Mouse (Mus musculus): Measurements from ENCODE around the gene Oas1e. TPM values are rescaled to one million over a fixed set of nuclear protein-coding genes. Genes with fewer than 3 reads are reported as not detected.

The Oas1e gene
- polyA plus RNA-seq, 1 experiment = not detected

DNA sequence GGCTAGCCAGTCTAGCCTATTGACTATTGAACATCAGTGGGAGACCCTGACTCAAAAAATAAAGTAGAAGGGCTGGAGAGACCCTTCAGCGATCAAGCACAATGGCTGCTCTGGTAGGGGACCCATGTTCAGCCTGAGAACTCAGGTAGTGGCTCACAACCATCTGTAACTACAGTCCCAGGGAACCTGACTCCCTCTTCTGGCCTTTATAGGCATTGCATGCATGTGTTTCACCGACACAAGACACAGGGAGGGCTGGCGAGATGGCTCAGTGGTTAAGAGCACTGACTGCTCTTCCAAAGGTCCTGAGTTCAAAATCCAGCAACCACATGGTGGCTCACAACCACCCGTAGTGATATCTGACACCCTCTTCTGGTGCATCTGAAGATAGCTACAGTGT lies 53.2 kb downstream of the Oas1e start:
- no peak overlapping the region for H3K4me3 ChIP-seq (replicated peaks; ENCODE audit: insufficient read depth, low read depth, low read length)
- H3K4me1 ChIP-seq (ENCODE audit: control insufficient read depth, insufficient read depth, low read length) = no peaks in the 10 kb centered on the region
- DNase-seq = peak; percentile 20 to 26
- TF ChIP-seq CTCF (IDR thresholded peaks at IDR 0.05; ENCODE audit: borderline replicate concordance, insufficient read depth, low read depth, low read length) (peak; percentile 34; the same call in 1 of the 2 replicates), POLR2A (IDR thresholded peaks at IDR 0.05; ENCODE audit: borderline replicate concordance, insufficient read depth, low read length) (no peak)
- no peaks in the 10 kb centered on the region for H3K27me3 ChIP-seq (ENCODE audit: control insufficient read depth, insufficient read depth, low read length)
- no peak overlapping the region for H3K27ac ChIP-seq (ENCODE audit: insufficient read depth, low read length)
- 33% methylated on average over 4 of the region's 4 CpGs for WGBS

Other genes with a start within 250 kb of the Oas1e start
- gene Tpcn1, start 206.9 kb downstream of the Oas1e start, polyA plus RNA-seq (2012; rRNA removed) = 47.3 and 56.6 TPM in 2 replicates
- gene Iqcd, start 206.5 kb downstream of the Oas1e start, polyA plus RNA-seq (2012; rRNA removed) = 1.8 and 2.0 TPM in 2 replicates
- gene Rita1, start 182.9 kb downstream of the Oas1e start, polyA plus RNA-seq (2012; rRNA removed) = 43.7 and 47.3 TPM in 2 replicates
- gene Ddx54, start 182.8 kb downstream of the Oas1e start, polyA plus RNA-seq (2012; rRNA removed) = 24.1 and 25.4 TPM in 2 replicates
- 0.24 and 0.31 TPM in 2 replicates for gene Cfap73, start 161.3 kb downstream of the Oas1e start, polyA plus RNA-seq (2012; rRNA removed)
- 24.7 and 30.5 TPM in 2 replicates for gene Rasal1, start 146.7 kb downstream of the Oas1e start, polyA plus RNA-seq (2012; rRNA removed)
- gene Dtx1, start 83.6 kb downstream of the Oas1e start, polyA plus RNA-seq (2012; rRNA removed) = 123 and 127 TPM in 2 replicates
- 0.41 and 0.80 TPM in 2 replicates for gene Oas2, start 45.7 kb downstream of the Oas1e start, polyA plus RNA-seq (2012; rRNA removed)
- 0.08 TPM in 2 replicates for gene Oas3, start 17.9 kb downstream of the Oas1e start, polyA plus RNA-seq (2012; rRNA removed)
- 1.2 and 2.0 TPM in 2 replicates for gene Oas1c, start 17.0 kb upstream of the Oas1e start, polyA plus RNA-seq (2012; rRNA removed)
- not detected in 2 replicates for gene Oas1f, start 51.8 kb upstream of the Oas1e start, polyA plus RNA-seq (2012; rRNA removed)
- gene Oas1h, start 65.9 kb upstream of the Oas1e start, polyA plus RNA-seq (2012; rRNA removed) = not detected in 2 replicates
- gene Oas1g, start 92.1 kb upstream of the Oas1e start, polyA plus RNA-seq (2012; rRNA removed) = 0.35 and 0.47 TPM in 2 replicates
- 1.6 and 1.9 TPM in 2 replicates for gene Oas1a, start 112.0 kb upstream of the Oas1e start, polyA plus RNA-seq (2012; rRNA removed)
- not detected in 2 replicates for gene Oas1d, start 119.0 kb upstream of the Oas1e start, polyA plus RNA-seq (2012; rRNA removed)
- 277 and 287 TPM in 2 replicates for gene Rph3a, start 214.6 kb upstream of the Oas1e start, polyA plus RNA-seq (2012; rRNA removed)